Mouse (Mus musculus) olfactory bulb, adult 2 months (tissue): ENCODE results near the gene Gm10024.
"Not testable (repeated sequence)": the region's sequence is repeated elsewhere in the genome, so short reads cannot be mapped to it uniquely, and the experiment has no call there.

Source experiments
- CTCF ChIP-seq: fragments of 200-500 bp; IDR thresholded peaks from 2 replicates; pipeline ENCODE4 v1.5.1; 2012; ENCODE audit warnings: low read depth, mild to moderate bottlenecking, low read length, moderate library complexity; ENCODE audit not compliant: insufficient read depth
- POLR2A ChIP-seq: fragments of 200-500 bp; IDR thresholded peaks from 2 replicates; pipeline ENCODE4 v1.6.1; 2012; ENCODE audit warnings: mild to moderate bottlenecking, low read depth, low read length, moderate library complexity; ENCODE audit not compliant: insufficient read depth

- not testable (repeated sequence) for TF ChIP-seq CTCF, POLR2A
These were observed 48.3 kb downstream of the Gm10024 start, which contains the start of gene Gm3233 for GRCm38 (mm10) chr10:77759582-77759981.
